Mouse (Mus musculus) limb, embryonic 12.5 days (tissue): ENCODE results near the gene Ddx17. TPM values are rescaled to one million over a fixed set of nuclear protein-coding genes. Genes with fewer than 3 reads are reported as not detected.

Experiments
- ATAC-seq: fragments of 200-750 bp; cut with Nextera tagmentation; 2 replicates; pipeline ENCODE4 v1.8.0; 2017; ENCODE audit warnings: low read depth, moderate TSS enrichment; ENCODE audit not compliant: insufficient number of reproducible peaks, insufficient read depth, low FRiP score, low TSS enrichment
- H3K27ac ChIP-seq: fragments of 300-500 bp; sonication (generic); 2 replicates; pipeline ENCODE4 v1.5.1; 2016; ENCODE audit warnings: mild to moderate bottlenecking, moderate library complexity
- H3K27me3 ChIP-seq: fragments of 300-500 bp; sonication (generic); 2 replicates; pipeline ENCODE4 v1.6.1; 2016; ENCODE audit warnings: mild to moderate bottlenecking, moderate library complexity
- H3K36me3 ChIP-seq: fragments of 300-500 bp; sonication (generic); 2 replicates; pipeline ENCODE4 v1.6.1; 2016; ENCODE audit warnings: mild to moderate bottlenecking, moderate library complexity
- H3K4me1 ChIP-seq: fragments of 300-500 bp; sonication (generic); replicated peaks from 2 replicates; pipeline ENCODE4 v1.6.1; 2016
- H3K4me2 ChIP-seq: fragments of 300-500 bp; sonication (generic); 2 replicates; pipeline ENCODE4 v1.6.1; 2016; ENCODE audit warnings: mild to moderate bottlenecking, moderate library complexity
- H3K4me3 ChIP-seq: fragments of 300-500 bp; sonication (generic); replicated peaks from 2 replicates; pipeline ENCODE4 v1.5.1; 2016; ENCODE audit warnings: mild to moderate bottlenecking
- H3K9ac ChIP-seq: fragments of 300-500 bp; sonication (generic); replicated peaks from 2 replicates; pipeline ENCODE4 v1.6.1; 2016; ENCODE audit warnings: mild to moderate bottlenecking, moderate library complexity
- H3K9me3 ChIP-seq: fragments of 300-500 bp; sonication (generic); 2 replicates; pipeline ENCODE4 v1.6.1; 2016; ENCODE audit warnings: mild to moderate bottlenecking, moderate library complexity
- WGBS: fragments of 180-500 bp; shearing (Covaris S2); methylation state at CpG from one replicate; pipeline ENCODE4 v1.1.7; 2016; 5-methylcytosine and 5-hydroxymethylcytosine counted together
- microRNA-seq: library from miRNA; unstranded; fragments of <30 nt; microRNA quantifications from one replicate; pipeline ENCODE4, GENCODE M21; 2017
- polyA plus RNA-seq: library from polyadenylated mRNA; unstranded; fragments of >200 nt; fragmentation: Nextera tagmentation; extraction: Ambion mirVana; gene quantifications from 2 replicates; pipeline ENCODE4 v1.2.1, GENCODE M21; 2016

The Ddx17 gene
- polyA plus RNA-seq, 1 experiment from 2014 or later: 67.4 TPM

- peaks cover 16% of the 10 kb centered on the region for H3K4me1 ChIP-seq
- H3K36me3 ChIP-seq: no peaks in the 10 kb centered on the region
- no peak overlapping the region for H3K27ac ChIP-seq
- H3K27me3 ChIP-seq: peaks cover 100% of the 10 kb centered on the region
- H3K9ac ChIP-seq: no peak overlapping the region
- H3K4me3 ChIP-seq: no peak overlapping the region
- H3K9me3 ChIP-seq: no peaks in the 10 kb centered on the region
- no peak overlapping the region for H3K4me2 ChIP-seq
- WGBS: 82% methylated on average over 5 of the region's 5 CpGs
- no peak for ATAC-seq
These were observed 43.1 kb downstream of the Ddx17 start for GRCm38 (mm10) chr15:79503438-79503837.

- H3K36me3 ChIP-seq: no peaks in the 10 kb centered on the region
- no peak for ATAC-seq
- 22% methylated on average over 18 of the region's 18 CpGs for WGBS
- no peak overlapping the region for H3K27ac ChIP-seq
- H3K27me3 ChIP-seq: peaks cover 100% of the 10 kb centered on the region
- H3K9ac ChIP-seq: no peak overlapping the region
- H3K9me3 ChIP-seq: no peaks in the 10 kb centered on the region
- H3K4me3 ChIP-seq: no peak overlapping the region
- no peak overlapping the region for H3K4me2 ChIP-seq
- H3K4me1 ChIP-seq: peaks cover 16% of the 10 kb centered on the region
These were observed 43.6 kb downstream of the Ddx17 start for GRCm38 (mm10) chr15:79502891-79503341.

DNA sequence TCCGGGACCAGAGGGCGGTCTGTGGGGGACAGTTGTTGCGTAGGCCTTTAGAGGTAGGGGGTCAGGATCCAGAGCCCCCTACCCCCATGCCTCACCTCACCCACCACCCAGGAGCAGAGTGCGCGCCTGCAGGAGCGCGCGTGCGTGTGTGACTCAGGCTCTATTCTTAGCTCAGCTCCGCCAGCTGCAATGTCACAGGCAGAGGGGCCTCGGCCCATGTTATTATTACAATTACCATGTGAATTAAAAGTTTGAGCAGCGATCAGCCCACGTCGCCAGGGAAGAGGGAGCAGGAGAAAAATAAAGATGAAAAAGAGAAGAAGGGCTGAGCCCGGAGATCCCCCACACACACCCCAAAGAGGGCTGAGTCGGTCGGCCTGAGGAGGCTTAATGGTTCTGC, 46.4 kb downstream of the Ddx17 start:
- H3K36me3 ChIP-seq: no peaks in the 10 kb centered on the region
- 78% methylated on average over 17 of the region's 17 CpGs for WGBS
- no peak overlapping the region for H3K4me3 ChIP-seq
- H3K27ac ChIP-seq: no peak overlapping the region
- no peak overlapping the region for H3K9ac ChIP-seq
- H3K4me2 ChIP-seq: no peak overlapping the region
- ATAC-seq: no peak
- H3K4me1 ChIP-seq: peaks cover 6% of the 10 kb centered on the region
- H3K27me3 ChIP-seq: peaks cover 90% of the 10 kb centered on the region
- no peaks in the 10 kb centered on the region for H3K9me3 ChIP-seq

DNA sequence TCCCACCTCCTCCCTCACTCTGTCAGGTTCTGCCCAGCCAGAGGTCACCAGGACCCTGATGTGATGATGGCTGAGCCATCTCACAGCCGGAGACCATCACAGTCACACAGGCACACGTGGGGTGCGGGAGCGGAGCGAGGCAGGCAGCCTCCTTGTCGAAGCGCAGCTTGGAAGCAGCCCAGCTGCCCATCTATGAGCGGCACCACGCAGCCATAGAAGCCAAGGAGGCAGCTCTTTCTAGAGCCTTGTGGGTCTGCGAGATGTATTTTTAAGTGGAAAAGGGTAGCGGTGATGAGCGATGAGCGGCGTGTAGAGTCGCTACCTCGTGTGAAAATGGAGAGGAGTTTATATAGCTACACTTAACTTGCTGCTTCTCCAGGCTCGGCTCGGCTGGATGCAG, 53.0 kb downstream of the Ddx17 start:
- Histone ChIP-seq H3K9ac (no peak overlapping the region), H3K9me3 (no peaks in the 10 kb centered on the region), H3K4me2 (no peak overlapping the region), H3K4me1 (no peaks in the 10 kb centered on the region), H3K4me3 (no peak overlapping the region), H3K36me3 (no peaks in the 10 kb centered on the region), H3K27me3 (peaks cover 76% of the 10 kb centered on the region), H3K27ac (no peak overlapping the region)
- WGBS: 43% methylated on average over 18 of the region's 18 CpGs
- no peak for ATAC-seq

DNA sequence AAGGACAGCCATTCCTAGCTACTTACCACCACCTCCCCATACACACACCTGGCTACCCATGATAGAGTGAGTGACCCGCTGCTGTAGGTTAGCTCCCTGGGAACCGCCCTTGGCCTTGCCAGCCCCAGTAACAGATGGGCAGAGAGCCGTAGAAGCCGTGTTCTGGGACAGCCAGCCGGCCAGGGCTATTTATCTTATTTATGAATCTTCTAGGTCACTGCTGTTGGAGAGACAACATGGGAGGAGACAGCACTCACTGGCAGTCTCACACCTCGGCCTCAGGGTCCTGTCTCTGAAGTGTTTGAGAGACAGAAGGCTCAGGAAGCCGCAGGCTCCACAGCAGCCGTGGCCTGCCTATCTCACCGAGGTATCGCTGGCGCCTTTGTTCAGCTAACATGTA, 57.1 kb downstream of the Ddx17 start:
- no peak for ATAC-seq
- H3K27ac ChIP-seq: no peak overlapping the region
- no peaks in the 10 kb centered on the region for H3K4me1 ChIP-seq
- no peak overlapping the region for H3K4me2 ChIP-seq
- H3K27me3 ChIP-seq: peaks cover 45% of the 10 kb centered on the region
- H3K9me3 ChIP-seq: no peaks in the 10 kb centered on the region
- WGBS: 70% methylated on average over 11 of the region's 11 CpGs
- H3K36me3 ChIP-seq: no peaks in the 10 kb centered on the region
- no peak overlapping the region for H3K9ac ChIP-seq
- H3K4me3 ChIP-seq: no peak overlapping the region

DNA sequence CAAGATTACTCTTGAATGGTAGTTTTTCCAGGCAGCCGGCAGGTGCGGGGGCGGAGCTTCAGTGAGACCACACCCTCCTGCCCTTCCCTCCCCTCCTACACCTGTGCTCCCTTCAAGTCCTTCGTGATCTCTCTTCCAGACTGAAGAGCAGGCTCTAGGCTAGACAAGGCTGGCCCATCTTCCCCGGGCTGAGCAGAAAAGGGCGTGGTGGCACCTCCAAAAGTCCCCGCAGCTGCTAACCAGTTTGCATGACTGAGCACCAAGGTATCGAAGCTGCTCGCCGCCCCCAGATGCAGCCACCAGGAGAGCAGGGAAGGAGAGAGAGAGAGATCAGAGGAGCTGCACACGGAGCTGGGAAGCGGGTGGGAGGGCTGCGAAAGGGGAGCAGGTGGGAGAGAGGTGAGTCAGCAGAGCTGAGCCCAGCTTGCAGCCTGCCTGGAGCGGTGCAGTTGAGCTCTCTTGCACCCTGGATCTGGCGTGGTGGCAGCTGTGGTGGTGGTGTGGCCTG, 65.3 kb downstream of the Ddx17 start:
- H3K9me3 ChIP-seq: no peaks in the 10 kb centered on the region
- no peak overlapping the region for H3K4me2 ChIP-seq
- no peaks in the 10 kb centered on the region for H3K4me1 ChIP-seq
- H3K4me3 ChIP-seq: no peak overlapping the region
- peaks cover 48% of the 10 kb centered on the region for H3K27me3 ChIP-seq
- no peaks in the 10 kb centered on the region for H3K36me3 ChIP-seq
- no peak overlapping the region for H3K9ac ChIP-seq
- 8% methylated on average over 15 of the region's 15 CpGs for WGBS
- no peak for ATAC-seq
- no peak overlapping the region for H3K27ac ChIP-seq

Small RNA genes lying within 50 kb of the gene (microRNA-seq; reads per million reads assigned to microRNA genes)
- not detected for gene Gm27903

Other genes with a start within 250 kb of the Ddx17 start
- gene Pla2g6, start 218.4 kb downstream of the Ddx17 start, polyA plus RNA-seq: 11.0 and 11.9 TPM in 2 replicates
- 1.5 and 2.0 TPM in 2 replicates for gene Maff, start 200.1 kb downstream of the Ddx17 start, polyA plus RNA-seq
- gene Tmem184b, start 143.2 kb downstream of the Ddx17 start, polyA plus RNA-seq: 54.7 and 63.8 TPM in 2 replicates
- gene Csnk1e, start 91.2 kb downstream of the Ddx17 start, polyA plus RNA-seq: 148 and 158 TPM in 2 replicates
- gene Kcnj4, start 41.5 kb downstream of the Ddx17 start, polyA plus RNA-seq: not detected in 2 replicates
- gene Kdelr3, start 30.3 kb downstream of the Ddx17 start, polyA plus RNA-seq: 35.9 and 42.8 TPM in 2 replicates
- 2.0 and 2.1 TPM in 2 replicates for gene Dmc1, start 58.4 kb upstream of the Ddx17 start, polyA plus RNA-seq
- gene Fam227a, start 112.2 kb upstream of the Ddx17 start, polyA plus RNA-seq: 2.1 and 2.5 TPM in 2 replicates
- 49.9 and 57.6 TPM in 2 replicates for gene Cby1, start 112.5 kb upstream of the Ddx17 start, polyA plus RNA-seq
- 217 and 238 TPM in 2 replicates for gene Tomm22, start 124.1 kb upstream of the Ddx17 start, polyA plus RNA-seq
- gene Josd1, start 141.2 kb upstream of the Ddx17 start, polyA plus RNA-seq: 33.0 and 36.1 TPM in 2 replicates
- gene Gtpbp1, start 144.1 kb upstream of the Ddx17 start, polyA plus RNA-seq: 42.6 and 47.2 TPM in 2 replicates
- gene Sun2, start 195.8 kb upstream of the Ddx17 start, polyA plus RNA-seq: 6.1 and 6.6 TPM in 2 replicates
- gene Dnal4, start 231.1 kb upstream of the Ddx17 start, polyA plus RNA-seq: 71.0 and 71.2 TPM in 2 replicates